Mouse (Mus musculus) C2C12 (cell line): ENCODE data around the gene Cdc42ep2. TPM values are rescaled to one million over a fixed set of nuclear protein-coding genes. Genes with fewer than 3 reads are reported as not detected.

Experiments used
- H3K27me3 ChIP-seq: one replicate; pipeline ENCODE4 v1.6.1; 2011; ENCODE audit not compliant: control insufficient read depth, insufficient read depth, insufficient read length
- H3K36me3 ChIP-seq: one replicate; pipeline ENCODE4 v1.6.1; 2011; ENCODE audit not compliant: control insufficient read depth, insufficient read depth
- H3K4me3 ChIP-seq: one replicate; pipeline ENCODE4 v1.5.1; 2011; ENCODE audit warnings: mild to moderate bottlenecking, control low read depth; ENCODE audit not compliant: poor library complexity, insufficient read depth, severe bottlenecking
- H3K79me2 ChIP-seq: one replicate; pipeline ENCODE4 v1.6.1; 2011; ENCODE audit not compliant: control insufficient read depth, insufficient read depth
- H3K79me3 ChIP-seq: one replicate; pipeline ENCODE4 v1.6.1; 2011; ENCODE audit warnings: low read depth, control low read depth
- H3ac ChIP-seq: one replicate; pipeline ENCODE3; 2011; ENCODE audit warnings: low read depth; ENCODE audit not compliant: control insufficient read depth, insufficient read length
- CEBPB ChIP-seq: IDR thresholded peaks from one replicate; pipeline ENCODE4 v1.6.1; 2011; ENCODE audit warnings: low read depth, mild to moderate bottlenecking, control low read depth, moderate library complexity
- CTCF ChIP-seq: IDR thresholded peaks from one replicate; pipeline ENCODE4 v1.5.1; 2011; ENCODE audit not compliant: control insufficient read depth, insufficient read depth, insufficient read length
- FOSL1 ChIP-seq: IDR thresholded peaks from one replicate; pipeline ENCODE4 v1.8.0; 2011; ENCODE audit warnings: mild to moderate bottlenecking, low read length; ENCODE audit not compliant: poor library complexity, insufficient read depth, severe bottlenecking
- MAX ChIP-seq: IDR thresholded peaks from one replicate; pipeline ENCODE4 v1.6.1; 2011; ENCODE audit warnings: mild to moderate bottlenecking, control low read depth
- MYOD1 ChIP-seq: IDR thresholded peaks from one replicate; pipeline ENCODE4 v1.6.1; 2011; ENCODE audit warnings: low read depth; ENCODE audit not compliant: control insufficient read depth, insufficient read length
- MYOG ChIP-seq: IDR thresholded peaks from one replicate; pipeline ENCODE4 v1.6.1; 2011; ENCODE audit not compliant: control insufficient read depth, insufficient read length; ENCODE audit errors: extremely low read depth
- USF1 ChIP-seq: IDR thresholded peaks from one replicate; pipeline ENCODE4 v1.6.1; 2011; ENCODE audit warnings: low read depth, mild to moderate bottlenecking, control low read depth, moderate library complexity
- polyA plus RNA-seq: library from polyadenylated mRNA; unstranded; fragments of >200 nt; fragmentation: generic; extraction: Trizol; gene quantifications from one replicate; pipeline ENCODE4 v1.2.1, GENCODE M21; 2012; ENCODE audit warnings: missing spikeins

Gene Cdc42ep2
- polyA plus RNA-seq, 1 experiment, result 3.6 TPM

DNA sequence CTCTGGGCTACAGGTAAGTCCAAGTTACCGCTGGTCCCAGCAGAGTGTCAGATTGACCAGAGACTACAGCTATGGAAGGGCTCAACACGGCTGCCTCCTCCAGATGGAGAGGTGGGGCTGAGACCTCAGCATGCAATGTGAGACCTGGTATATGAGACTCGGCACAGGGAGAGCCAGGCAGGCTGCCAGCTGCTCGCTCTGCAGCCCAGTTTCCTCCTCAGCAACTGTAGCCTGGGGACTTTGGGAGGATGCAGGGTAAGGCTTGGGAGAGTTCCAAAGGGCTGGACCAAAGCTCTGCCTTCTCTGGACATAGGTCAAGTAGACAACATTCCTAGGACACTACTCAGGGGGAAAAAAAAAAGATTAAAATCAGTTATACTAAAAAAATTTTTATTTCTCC, 15.6 kb upstream of the Cdc42ep2 start:
- H3ac ChIP-seq, result peak overlapping the region; percentile 34
- TF ChIP-seq MYOD1 (peak; percentile 34), MAX (peak; percentile 9), CEBPB (no peak), FOSL1 (no peak), USF1 (no peak), MYOG (no peak), CTCF (no peak)
- no peaks in the 10 kb centered on the region for H3K27me3 ChIP-seq
- H3K79me3 ChIP-seq, result no peaks in the 10 kb centered on the region
- H3K36me3 ChIP-seq, result peaks cover 31% of the 10 kb centered on the region
- no peaks in the 10 kb centered on the region for H3K79me2 ChIP-seq
- no peak overlapping the region for H3K4me3 ChIP-seq

DNA sequence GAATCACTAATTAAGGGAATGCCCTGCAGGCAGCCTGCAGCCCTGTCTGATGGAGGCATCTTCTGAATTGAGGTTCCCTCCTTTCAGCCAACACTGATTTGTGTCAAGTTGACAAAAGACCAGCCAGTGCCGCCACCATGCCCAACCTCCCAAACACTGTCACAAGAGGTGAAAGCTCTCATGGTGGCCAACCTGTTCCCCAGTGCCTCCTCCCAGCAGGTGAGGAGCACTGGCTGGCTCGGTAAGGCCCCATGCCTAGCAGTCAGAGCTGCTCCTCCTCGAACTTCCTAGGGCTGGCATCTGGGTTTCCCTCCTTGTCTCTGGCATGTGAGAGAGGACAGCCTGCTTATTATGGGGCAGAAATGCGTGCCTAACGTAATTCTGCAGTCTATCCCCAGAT, 15.1 kb upstream of the Cdc42ep2 start:
- Histone ChIP-seq H3K4me3 (no peak overlapping the region), H3K79me3 (no peaks in the 10 kb centered on the region), H3K27me3 (no peaks in the 10 kb centered on the region), H3K36me3 (peaks cover 31% of the 10 kb centered on the region), H3ac (peak overlapping the region; percentile 34), H3K79me2 (no peaks in the 10 kb centered on the region)
- TF ChIP-seq MAX, result no peak

DNA sequence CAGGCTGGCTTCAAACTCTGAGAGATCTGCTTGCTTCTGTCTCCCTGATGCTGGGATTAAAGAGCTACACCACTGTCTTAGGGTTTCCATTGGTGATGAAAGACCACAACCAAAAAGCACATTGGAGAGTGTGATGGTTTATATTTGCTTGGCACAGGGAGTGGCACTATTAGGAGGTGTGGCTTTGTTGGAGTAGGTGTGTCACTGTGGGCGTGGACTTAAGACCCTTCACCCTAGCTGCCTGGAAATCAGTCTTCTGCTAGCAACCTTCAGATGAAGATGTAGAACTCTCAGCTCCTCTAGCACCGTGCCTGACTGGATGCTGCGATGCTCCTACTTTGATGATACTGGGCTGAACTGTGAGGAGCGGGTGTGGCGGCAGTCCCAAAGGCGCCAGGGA, 13.9 kb upstream of the Cdc42ep2 start:
- no peak for TF ChIP-seq FOSL1
- TF ChIP-seq USF1, result no peak
- TF ChIP-seq CEBPB, result no peak
- no peak for TF ChIP-seq MAX
- no peak overlapping the region for H3ac ChIP-seq
- peaks cover 26% of the 10 kb centered on the region for H3K36me3 ChIP-seq
- H3K79me3 ChIP-seq, result no peaks in the 10 kb centered on the region
- H3K4me3 ChIP-seq, result no peak overlapping the region
- H3K27me3 ChIP-seq, result no peaks in the 10 kb centered on the region
- H3K79me2 ChIP-seq, result no peaks in the 10 kb centered on the region

DNA sequence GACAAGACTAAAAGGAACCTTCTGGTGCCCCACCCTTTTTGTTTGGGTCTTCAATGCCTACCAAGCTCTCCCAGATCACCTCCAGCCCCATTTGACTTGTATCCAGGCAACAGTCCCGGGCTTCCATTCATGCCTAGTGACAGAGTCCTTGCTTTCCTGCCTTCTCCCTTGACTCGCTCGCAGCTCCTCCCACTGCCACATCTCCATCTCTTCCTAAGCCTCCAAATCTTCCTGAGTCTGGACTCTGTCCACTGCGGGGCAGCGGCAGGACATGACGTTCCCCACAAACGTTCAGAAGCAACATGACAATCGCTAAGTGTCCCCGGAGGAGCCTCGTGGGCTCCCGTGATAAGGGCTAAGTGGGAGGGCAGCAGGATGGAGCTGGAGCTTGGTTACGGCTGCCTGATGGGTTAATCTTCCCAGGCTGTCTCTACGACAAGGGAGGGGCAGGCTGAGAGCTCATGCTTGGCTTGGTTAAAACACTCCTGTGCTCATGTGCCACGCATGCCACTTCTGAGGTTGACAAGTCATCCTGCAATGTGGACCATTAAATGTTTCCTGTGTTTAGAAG, 13.3 kb upstream of the Cdc42ep2 start:
- Histone ChIP-seq H3K27me3 (no peaks in the 10 kb centered on the region), H3K4me3 (no peak overlapping the region), H3ac (no peak overlapping the region), H3K79me2 (no peaks in the 10 kb centered on the region), H3K79me3 (no peaks in the 10 kb centered on the region), H3K36me3 (peaks cover 24% of the 10 kb centered on the region)
- TF ChIP-seq USF1, result no peak
- no peak for TF ChIP-seq CTCF
- no peak for TF ChIP-seq CEBPB
- TF ChIP-seq MYOG, result no peak
- TF ChIP-seq MAX, result no peak
- no peak for TF ChIP-seq MYOD1
- no peak for TF ChIP-seq FOSL1

DNA sequence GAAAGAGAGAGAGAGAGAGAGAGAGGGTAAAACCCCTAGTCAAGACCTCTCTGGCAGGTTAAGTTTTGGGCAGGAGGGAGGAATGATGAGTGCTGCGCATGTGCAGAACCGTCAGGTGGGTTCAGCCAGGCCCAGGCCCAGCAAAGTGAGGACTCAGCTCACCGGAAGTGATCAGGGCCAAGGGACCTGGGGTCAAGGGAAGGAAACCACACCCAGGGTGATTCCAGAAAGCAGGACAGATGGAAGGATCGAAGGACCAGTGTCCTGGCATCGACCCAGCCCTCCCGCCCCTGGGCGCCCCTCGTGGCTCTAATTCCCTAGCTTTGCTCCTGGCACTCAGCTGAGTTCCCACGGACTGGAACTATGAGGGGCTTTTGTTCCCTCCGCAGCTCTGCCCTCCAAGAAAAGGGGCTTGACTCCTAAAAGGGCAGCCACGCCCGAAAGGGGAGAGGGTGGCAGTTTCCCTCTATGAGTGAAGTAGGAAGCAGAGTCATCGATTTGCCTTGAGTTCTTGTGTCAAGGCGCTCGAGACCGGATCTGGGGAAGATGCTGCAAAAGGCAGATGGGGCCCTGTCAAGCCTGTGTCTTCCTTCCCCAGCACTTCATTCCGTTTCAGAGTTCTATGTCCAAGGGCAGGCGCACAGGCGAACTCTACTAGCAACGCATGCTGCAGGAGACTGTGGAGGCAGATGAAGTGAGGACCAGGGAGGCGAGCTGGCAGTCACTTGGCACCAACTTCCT, 12.6 kb upstream of the Cdc42ep2 start:
- Histone ChIP-seq H3K27me3 (no peaks in the 10 kb centered on the region), H3K79me2 (no peaks in the 10 kb centered on the region), H3ac (no peak overlapping the region), H3K36me3 (peaks cover 17% of the 10 kb centered on the region), H3K79me3 (no peaks in the 10 kb centered on the region), H3K4me3 (no peak overlapping the region)
- no peak for TF ChIP-seq USF1
- TF ChIP-seq MYOG, result no peak
- no peak for TF ChIP-seq MYOD1
- TF ChIP-seq CTCF, result no peak
- no peak for TF ChIP-seq MAX
- TF ChIP-seq CEBPB, result no peak
- TF ChIP-seq FOSL1, result no peak

DNA sequence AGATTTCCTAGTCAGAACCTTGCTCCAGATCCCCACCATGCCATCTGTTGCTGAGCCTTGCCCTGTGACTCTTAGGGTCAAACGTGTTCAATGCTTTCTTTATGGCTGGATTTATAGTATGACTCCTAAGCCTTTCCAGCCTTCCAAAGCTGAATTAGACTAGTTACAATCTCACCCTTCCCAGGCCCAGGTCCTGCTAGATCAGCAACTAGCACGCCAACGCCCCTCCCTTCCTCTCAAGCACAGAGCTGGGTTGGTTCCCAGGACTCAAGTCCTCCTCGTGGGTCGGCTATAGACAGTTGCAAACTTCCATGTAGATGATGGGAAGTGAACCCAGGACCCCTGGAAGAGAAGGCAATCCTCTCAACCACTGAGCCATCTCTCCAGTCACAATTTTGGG, 11.1 kb upstream of the Cdc42ep2 start:
- Histone ChIP-seq H3K79me2 (no peaks in the 10 kb centered on the region), H3ac (no peak overlapping the region), H3K27me3 (no peaks in the 10 kb centered on the region), H3K36me3 (peaks cover 5% of the 10 kb centered on the region), H3K4me3 (no peak overlapping the region), H3K79me3 (no peaks in the 10 kb centered on the region)
- TF ChIP-seq MYOG, result no peak
- no peak for TF ChIP-seq CEBPB
- no peak for TF ChIP-seq MYOD1
- TF ChIP-seq CTCF, result no peak
- no peak for TF ChIP-seq FOSL1
- TF ChIP-seq MAX, result no peak
- TF ChIP-seq USF1, result no peak
